11 mouse cellular contexts compared by ENCODE assay signal in genomic region chr13:90279786-90280382, GRCm38 (mm10).
DNase-seq lines count a peak whose midpoint lies in the region; ATAC-seq and TF ChIP-seq lines count a peak whose summit lies in the region.
"Had no signal": no experiment of that assay in that cellular context is flagged by ENCODE, and none has a peak within 500 bp of the region (broad histone marks: within the 10 kb centered on the region; RNA-seq: fewer than 3 reads in every experiment).

No protein-coding gene starts in this region.

- H3K4me2 ChIP-seq in hindbrain, embryonic 13.5 days = no peak overlapping the region
- no peak overlapping the region for H3K4me2 ChIP-seq in midbrain, embryonic 16.5 days (ENCODE audit: low read length)

- no peaks in the 10 kb centered on the region for H3K36me3 ChIP-seq in hindbrain, embryonic 13.5 days
- no peaks in the 10 kb centered on the region for H3K36me3 ChIP-seq in midbrain, embryonic 16.5 days (ENCODE audit: control insufficient read depth, insufficient read depth, low read length)

- H3K27ac ChIP-seq in cerebellum, adult 2 months (ENCODE audit: insufficient read depth, low read length) = no peak overlapping the region
- 0 out of 2 replicates have a peak overlapping the region, but pooled peaks have one; percentile 8 for H3K27ac ChIP-seq in hindbrain, embryonic 13.5 days
- no peak overlapping the region for H3K27ac ChIP-seq in midbrain, embryonic 16.5 days (ENCODE audit: low read length)

- no peaks in the 10 kb centered on the region for H3K27me3 ChIP-seq in cerebellum, adult 2 months (ENCODE audit: control insufficient read depth, insufficient read depth, low read length)
- H3K27me3 ChIP-seq in hindbrain, embryonic 13.5 days = no peaks in the 10 kb centered on the region
- H3K27me3 ChIP-seq in midbrain, embryonic 16.5 days (ENCODE audit: control insufficient read depth, insufficient read depth, low read depth, low read length) = no peaks in the 10 kb centered on the region

- H3K4me3 ChIP-seq in cerebellum, adult 2 months (replicated peaks; ENCODE audit: insufficient read depth, low read depth, low read length) = no peak overlapping the region
- no peak overlapping the region for H3K4me3 ChIP-seq in hindbrain, embryonic 13.5 days
- no peak overlapping the region for H3K4me3 ChIP-seq in midbrain, embryonic 16.5 days (ENCODE audit: low read depth, low read length)

- ATAC-seq in hindbrain, embryonic 13.5 days (ENCODE audit: low FRiP score) = peak; percentile 88
- peak; percentile 90 for ATAC-seq in midbrain, embryonic 16.5 days
- no peak for ATAC-seq in megakaryocyte progenitor cell, adult 5-6 weeks (replicated peaks; ENCODE audit: poor library complexity)

- intact Hi-C loops in left cerebral cortex, postnatal 4 days (cut with DNase I) = no loop called here

- 10% methylated on average over 3 of the region's 3 CpGs for WGBS in cerebellum, adult 2 months
- 42% methylated on average over 3 of the region's 3 CpGs for WGBS in hindbrain, embryonic 13.5 days
- WGBS in midbrain, embryonic 16.5 days = 34% methylated on average over 3 of the region's 3 CpGs

- H3K4me1 ChIP-seq in cerebellum, adult 2 months (ENCODE audit: control insufficient read depth, insufficient read depth, low read length) = peaks cover 3% of the 10 kb centered on the region; the same call in 1 of the 2 replicates
- H3K4me1 ChIP-seq in hindbrain, embryonic 13.5 days (replicated peaks) = peaks cover 4% of the 10 kb centered on the region; the same call in 1 of the 2 replicates
- 0 out of 2 replicates have a peak, but pooled peaks cover 2% of the 10 kb centered on the region for H3K4me1 ChIP-seq in midbrain, embryonic 16.5 days (ENCODE audit: control insufficient read depth, insufficient read depth, low read length)

- H3K9me3 ChIP-seq in hindbrain, embryonic 13.5 days = no peaks in the 10 kb centered on the region
- no peaks in the 10 kb centered on the region for H3K9me3 ChIP-seq in midbrain, embryonic 16.5 days (replicated peaks; ENCODE audit: control insufficient read depth, low read length, poor library complexity, severe bottlenecking)

- TF ChIP-seq CTCF in cerebellum, adult 2 months (IDR thresholded peaks at IDR 0.05; ENCODE audit: borderline replicate concordance, insufficient read depth, low read depth, low read length) = no peak

- peak overlapping the region; percentile 29; the same call in 1 of the 2 replicates for H3K9ac ChIP-seq in hindbrain, embryonic 13.5 days
- H3K9ac ChIP-seq in midbrain, embryonic 16.5 days (ENCODE audit: low read depth, low read length) = no peak overlapping the region

- no peak for TF ChIP-seq POLR2A in cerebellum, adult 2 months (IDR thresholded peaks at IDR 0.05; ENCODE audit: borderline replicate concordance, insufficient read depth, low read length)

- peak; percentile 7 to 17 for DNase-seq in cerebellum, postnatal 14 days
- no peak for DNase-seq in cerebellum, adult 2 months
- peak; percentile 39 for DNase-seq in left cerebral cortex, postnatal 4 days
- DNase-seq in left cerebral cortex, adult 11 months (ENCODE audit: low spot score) = no peak
- DNase-seq in thymus, postnatal 14 days = no peak
- DNase-seq: cerebellum, adult 8-10 months; kidney, postnatal 36 days; lung, postnatal 4 days had no signal

Comparison
In these comparisons a context has a peak if more than half of its experiments do, and no peak if none do; other contexts are left out.
1. DNase-seq: peak in cerebellum, postnatal 14 days (2 of 2) and left cerebral cortex, postnatal 4 days (single experiment); none in cerebellum, adult 2 months (0 of 2), left cerebral cortex, adult 11 months (single experiment) and thymus, postnatal 14 days (single experiment).